Mouse (Mus musculus) testis, adult 2 months (tissue): ENCODE results near the gene Plekhb1.

ENCODE experiments used
- CTCF ChIP-seq: fragments of 200-500 bp; IDR thresholded peaks from 2 replicates; pipeline ENCODE4 v1.5.1; 2012; ENCODE audit warnings: low read depth, mild to moderate bottlenecking, inconsistent platforms, low read length, moderate library complexity; ENCODE audit not compliant: control insufficient read depth, insufficient read depth, insufficient replicate concordance
- POLR2A ChIP-seq: fragments of 200-500 bp; IDR thresholded peaks from 2 replicates; pipeline ENCODE4 v1.6.1; 2012; ENCODE audit warnings: low read depth, mild to moderate bottlenecking, inconsistent platforms, low read length, moderate library complexity; ENCODE audit not compliant: control insufficient read depth

DNA sequence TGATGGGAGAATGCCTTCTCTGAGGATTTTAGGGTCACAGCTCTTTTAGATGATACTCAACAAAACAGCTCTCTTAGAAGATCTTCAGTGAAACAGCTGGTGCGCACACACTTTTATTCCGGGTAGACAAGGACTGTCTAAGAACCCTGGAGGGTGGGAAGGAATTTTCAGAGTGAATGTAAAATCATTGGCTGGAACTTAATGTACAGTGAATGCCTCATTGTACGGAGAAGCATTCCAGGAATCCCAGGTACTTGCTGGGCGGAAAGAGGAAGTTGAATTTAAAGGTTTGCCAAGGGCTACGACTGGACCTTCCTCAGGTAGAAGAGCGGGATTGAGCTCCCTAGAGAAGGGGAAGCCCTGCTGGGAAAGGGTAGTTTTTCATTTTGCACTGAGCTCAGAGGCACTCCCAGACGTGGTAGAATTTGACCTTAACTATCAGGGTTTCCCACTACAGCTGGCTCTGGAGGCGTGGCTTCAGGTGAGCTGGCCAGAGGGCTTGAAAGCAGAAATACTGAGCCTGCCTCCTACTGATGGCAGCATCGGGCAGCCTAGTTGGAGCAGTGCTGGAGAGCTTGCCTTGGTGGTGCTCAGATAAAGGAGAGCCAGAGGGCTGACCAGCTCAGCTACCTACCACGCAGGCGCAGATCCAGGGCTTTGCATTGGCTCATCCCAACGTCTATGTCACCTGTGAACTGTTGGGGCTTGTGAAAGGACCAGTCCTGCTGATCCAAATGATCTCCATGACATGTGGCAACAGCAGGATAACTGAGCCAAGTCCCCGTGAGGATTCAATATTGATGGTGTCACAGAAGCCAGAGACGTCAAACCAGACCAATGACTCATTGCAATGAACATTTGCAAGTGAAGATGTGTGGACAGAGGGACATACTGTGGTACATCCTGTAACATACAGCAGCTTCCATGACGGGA, 17.0 kb upstream of the Plekhb1 start:
- TF ChIP-seq CTCF (no peak), POLR2A (no peak)
